In the genomic region with DNA sequence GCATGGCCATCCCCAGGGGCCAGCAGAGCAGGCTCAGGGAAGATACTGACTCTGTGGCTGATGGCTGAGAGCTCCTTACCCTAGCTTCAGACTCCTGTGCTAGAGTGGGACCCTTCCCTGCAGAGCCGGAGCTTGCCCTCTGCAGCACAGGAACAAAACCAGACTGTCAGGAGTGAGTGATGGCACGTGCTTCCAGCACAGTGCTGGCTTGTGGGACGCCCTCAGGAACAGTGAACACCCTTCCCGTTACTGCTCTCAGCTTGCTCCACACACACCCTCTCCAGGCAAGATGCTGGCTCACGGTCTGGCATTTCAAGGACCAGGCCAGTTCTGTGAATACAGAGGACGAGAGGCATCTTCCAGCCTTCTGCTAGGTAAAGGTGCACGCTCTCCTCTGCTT, we compare ENCODE assay signal across 9 mouse cellular contexts. TPM values are rescaled to one million over a fixed set of nuclear protein-coding genes. Genes with fewer than 3 reads are reported as not detected.
A peak's percentile ranks its signal among the peaks of the same experiment; 100 is the strongest.
DNase-seq lines count a peak whose midpoint lies in the region; ATAC-seq and TF ChIP-seq lines count a peak whose summit lies in the region.
"Had no signal": no experiment of that assay in that cellular context is flagged by ENCODE, and none has a peak within 500 bp of the region (broad histone marks: within the 10 kb centered on the region; RNA-seq: fewer than 3 reads in every experiment).

No protein-coding gene starts in this region.

- no peak for DNase-seq in heart, postnatal 4 days
- DNase-seq in spleen, adult 2 months (ENCODE audit: low read depth in 1 of 2, low spot score in 2 of 2): no peak
- DNase-seq in spleen, adult 12 weeks (ENCODE audit: low spot score): no peak
- DNase-seq in layer of hippocampus, adult 8-10 months (ENCODE audit: low spot score in 2 of 2): no peak
- DNase-seq: layer of hippocampus, postnatal 36 days had no signal

- no peaks in the 10 kb centered on the region for H3K9me3 ChIP-seq in heart, embryonic 12.5 days (replicated peaks)
- no peaks in the 10 kb centered on the region for H3K9me3 ChIP-seq in intestine, embryonic 16.5 days (ENCODE audit: control insufficient read depth, low read length)
- H3K9me3 ChIP-seq in stomach, embryonic 16.5 days (replicated peaks; ENCODE audit: control insufficient read depth, low read length): no peaks in the 10 kb centered on the region

- H3K9ac ChIP-seq in heart, embryonic 12.5 days: peak overlapping the region; percentile 25
- peak overlapping the region; percentile 49; the same call in 1 of the 2 replicates for H3K9ac ChIP-seq in intestine, embryonic 16.5 days (ENCODE audit: low read depth, low read length)
- H3K9ac ChIP-seq in stomach, embryonic 16.5 days (ENCODE audit: low read length): peak overlapping the region; percentile 61

- 46% methylated on average over 7 of the region's 7 CpGs for WGBS in heart, embryonic 12.5 days
- 94% methylated on average over 7 of the region's 7 CpGs for WGBS in spleen, adult 2 months
- WGBS in intestine, embryonic 16.5 days: 54% methylated on average over 7 of the region's 7 CpGs
- WGBS in stomach, embryonic 16.5 days: 39% methylated on average over 7 of the region's 7 CpGs

- H3K4me3 ChIP-seq in heart, embryonic 12.5 days: no peak overlapping the region
- no peak overlapping the region for H3K4me3 ChIP-seq in spleen, adult 2 months (ENCODE audit: extremely low read depth, insufficient read depth, insufficient read length)
- no peak overlapping the region for H3K4me3 ChIP-seq in intestine, embryonic 16.5 days (ENCODE audit: low read length)
- H3K4me3 ChIP-seq in stomach, embryonic 16.5 days (replicated peaks; ENCODE audit: low read length): no peak overlapping the region

- TF ChIP-seq POLR2A in spleen, adult 2 months (IDR thresholded peaks at IDR 0.05; ENCODE audit: low read depth, low read length): no peak

- ATAC-seq in heart, embryonic 12.5 days (ENCODE audit: insufficient number of reproducible peaks, low FRiP score): no peak
- peak; percentile 22; the same call in 1 of the 2 replicates for ATAC-seq in intestine, embryonic 16.5 days
- ATAC-seq in stomach, embryonic 16.5 days (ENCODE audit: insufficient read depth, low FRiP score): peak; percentile 53; the same call in 1 of the 2 replicates
- ATAC-seq in CD4-positive, CD25-positive, alpha-beta regulatory T cell, adult 4 months: no peak

- peaks cover 32% of the 10 kb centered on the region for H3K4me1 ChIP-seq in heart, embryonic 12.5 days (replicated peaks)
- peaks cover 9% of the 10 kb centered on the region; the same call in 1 of the 2 replicates for H3K4me1 ChIP-seq in spleen, adult 2 months (ENCODE audit: control insufficient read depth, insufficient read depth, insufficient read length)
- peaks cover 28% of the 10 kb centered on the region for H3K4me1 ChIP-seq in intestine, embryonic 16.5 days (ENCODE audit: control insufficient read depth, insufficient read depth, low read length)
- H3K4me1 ChIP-seq in stomach, embryonic 16.5 days (ENCODE audit: control insufficient read depth, insufficient read depth, low read length): peaks cover 26% of the 10 kb centered on the region

- H3K36me3 ChIP-seq in heart, embryonic 12.5 days: peaks cover 9% of the 10 kb centered on the region
- H3K36me3 ChIP-seq in spleen, adult 2 months (ENCODE audit: control insufficient read depth, insufficient read depth, low read length): no peaks in the 10 kb centered on the region
- H3K36me3 ChIP-seq in intestine, embryonic 16.5 days (ENCODE audit: control insufficient read depth, insufficient read depth, low read length): 0 out of 2 replicates have a peak, but pooled peaks cover 2% of the 10 kb centered on the region
- H3K36me3 ChIP-seq in stomach, embryonic 16.5 days (ENCODE audit: control insufficient read depth, insufficient read depth, low read length): no peaks in the 10 kb centered on the region

- no peak for TF ChIP-seq CTCF in spleen, adult 2 months (IDR thresholded peaks at IDR 0.05; ENCODE audit: extremely low read depth, insufficient read depth, insufficient read length, insufficient replicate concordance)

- H3K27ac ChIP-seq in heart, embryonic 12.5 days (ENCODE audit: poor library complexity, severe bottlenecking): peak overlapping the region; percentile 70
- H3K27ac ChIP-seq in spleen, adult 2 months (ENCODE audit: insufficient read depth, low read length): peak overlapping the region; percentile 15; the same call in 1 of the 2 replicates
- peak overlapping the region; percentile 60 for H3K27ac ChIP-seq in intestine, embryonic 16.5 days (ENCODE audit: low read length)
- H3K27ac ChIP-seq in stomach, embryonic 16.5 days (ENCODE audit: low read length): peak overlapping the region; percentile 64

- H3K4me2 ChIP-seq in heart, embryonic 12.5 days: 0 out of 2 replicates have a peak overlapping the region, but pooled peaks have one; percentile 5
- no peak overlapping the region for H3K4me2 ChIP-seq in intestine, embryonic 16.5 days (ENCODE audit: low read depth, low read length)
- H3K4me2 ChIP-seq in stomach, embryonic 16.5 days (ENCODE audit: low read depth, low read length): no peak overlapping the region

- no peaks in the 10 kb centered on the region for H3K27me3 ChIP-seq in heart, embryonic 12.5 days (replicated peaks)
- no peaks in the 10 kb centered on the region for H3K27me3 ChIP-seq in spleen, adult 2 months (ENCODE audit: control insufficient read depth, insufficient read depth, low read length)
- H3K27me3 ChIP-seq in intestine, embryonic 16.5 days (replicated peaks; ENCODE audit: control insufficient read depth, insufficient read depth, low read length): no peaks in the 10 kb centered on the region
- no peaks in the 10 kb centered on the region for H3K27me3 ChIP-seq in stomach, embryonic 16.5 days (ENCODE audit: control insufficient read depth, insufficient read depth, low read length)

RNA-seq across cellular contexts. Expression of gene Slc9a1, which starts 38.5 kb away (rescaled TPM):
- 7.3 and 8.8 TPM in 2 replicates for polyA plus RNA-seq in heart, embryonic 12.5 days (2016; fragmentation: Nextera tagmentation; extraction: Ambion mirVana)
- total RNA-seq in heart, postnatal 4 days (2021): 10 to 100 TPM; 21.1 to 24.4 TPM
- 39.4 and 46.9 TPM in 2 replicates for polyA plus RNA-seq in spleen, adult 2 months (2012; rRNA removed)
- polyA plus RNA-seq in intestine, embryonic 16.5 days (2015; fragmentation: Nextera tagmentation; extraction: Ambion mirVana): 9.1 and 9.2 TPM in 2 replicates
- polyA plus RNA-seq in stomach, embryonic 16.5 days (2015; fragmentation: Nextera tagmentation; extraction: Ambion mirVana): 10.1 and 10.7 TPM in 2 replicates
- polyA plus RNA-seq in CD4-positive, CD25-positive, alpha-beta regulatory T cell, adult 4 months (2017; shearing (Covaris generic)): 10 to 100 TPM in 1 of 2 experiments, 1 to 10 TPM in 1; 9.9 to 19.4 TPM
- total RNA-seq in layer of hippocampus, adult 8-10 months (2022): 10 to 100 TPM; 62.2 to 66.1 (median 65.1) TPM

RNA-seq across cellular contexts. Expression of gene Wdtc1, which starts 54.7 kb away (rescaled TPM):
- polyA plus RNA-seq in heart, embryonic 12.5 days (2016; fragmentation: Nextera tagmentation; extraction: Ambion mirVana): 16.1 and 17.9 TPM in 2 replicates
- total RNA-seq in heart, postnatal 4 days (2021): 10 to 100 TPM; 46.9 to 47.9 TPM
- 33.0 and 33.3 TPM in 2 replicates for polyA plus RNA-seq in spleen, adult 2 months (2012; rRNA removed)
- polyA plus RNA-seq in intestine, embryonic 16.5 days (2015; fragmentation: Nextera tagmentation; extraction: Ambion mirVana): 11.4 and 12.8 TPM in 2 replicates
- 12.9 and 14.8 TPM in 2 replicates for polyA plus RNA-seq in stomach, embryonic 16.5 days (2015; fragmentation: Nextera tagmentation; extraction: Ambion mirVana)
- 1 to 10 TPM; 4.2 to 7.8 TPM for polyA plus RNA-seq in CD4-positive, CD25-positive, alpha-beta regulatory T cell, adult 4 months (2017; shearing (Covaris generic))
- total RNA-seq in layer of hippocampus, adult 8-10 months (2022): 10 to 100 TPM; 65.1 to 85.8 (median 72.2) TPM

Comparison
In these comparisons a context has a peak if more than half of its experiments do, and no peak if none do; other contexts are left out.
1. ATAC-seq: peak in intestine, embryonic 16.5 days (single experiment) and stomach, embryonic 16.5 days (single experiment); none in heart, embryonic 12.5 days (single experiment) and CD4-positive, CD25-positive, alpha-beta regulatory T cell, adult 4 months (single experiment).
2. H3K27ac ChIP-seq: peak in every context shown above with its lines; median percentile 70 in heart, embryonic 12.5 days; 64 in stomach, embryonic 16.5 days; 60 in intestine, embryonic 16.5 days; 15 in spleen, adult 2 months.
3. Peak in every context shown above with its lines, with median percentiles within 50 percentile points of each other: H3K9ac ChIP-seq.